Mouse (Mus musculus) 416B (cell line): ENCODE measurements around the gene Gltpd2.

Experiments used
- DNase-seq: peaks from one replicate; pipeline ENCODE4 v3.0.0; 2011; ENCODE audit warnings: low read depth

The Gltpd2 gene

DNA sequence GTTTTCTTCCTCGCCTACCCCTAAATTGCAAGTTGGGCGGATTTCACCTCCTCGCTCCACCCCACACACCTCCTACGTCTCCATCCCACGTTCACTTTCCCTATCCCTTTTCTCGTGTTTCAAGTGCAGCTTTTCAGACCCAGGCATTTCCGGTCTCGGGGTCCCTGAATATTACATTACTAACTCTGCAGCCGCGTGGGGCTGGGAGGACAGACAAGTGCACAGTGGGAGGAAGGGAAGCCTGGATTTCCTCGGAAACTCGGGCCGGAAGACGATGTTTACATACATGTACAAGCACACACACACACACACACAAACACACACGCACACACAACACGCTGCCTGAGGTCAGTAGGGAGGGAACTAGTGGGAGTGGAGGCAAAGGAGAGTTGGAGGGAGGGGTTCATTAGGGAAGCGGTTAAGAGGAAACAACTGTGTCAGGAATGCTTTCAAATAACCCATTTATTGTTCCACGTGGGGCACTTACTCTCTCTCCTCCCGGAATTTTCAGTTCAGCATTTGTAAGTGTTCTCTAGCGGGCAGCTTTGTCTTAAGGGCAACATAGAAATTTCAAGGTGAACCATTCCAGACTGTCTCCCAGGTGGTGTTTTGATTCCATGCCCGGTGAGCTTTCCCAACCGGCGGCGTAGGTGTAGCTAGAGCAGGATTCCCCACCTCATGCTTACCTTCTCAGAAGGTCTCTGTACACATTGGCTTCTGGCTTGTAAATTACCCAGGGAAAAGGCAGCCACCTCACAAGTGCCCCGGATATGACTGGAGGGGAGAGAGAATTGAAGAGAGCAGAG lies 44.7 kb downstream of the Gltpd2 start:
- DNase-seq: peak; percentile 45

- DNase-seq: no peak
Measured at GRCm38 (mm10) chr11:70564276-70564873, 45.4 kb downstream of the Gltpd2 start.

GRCm38 (mm10) chr11:70566586-70566985 lies 47.6 kb downstream of the Gltpd2 start:
- no peak for DNase-seq
